Comparison of ENCODE assay signal across 8 mouse cellular contexts in genomic region chr1:152904469-152904868, GRCm38 (mm10). TPM values are rescaled to one million over a fixed set of nuclear protein-coding genes. Genes with fewer than 3 reads are reported as not detected.
DNase-seq lines count a peak whose midpoint lies in the region; ATAC-seq lines count a peak whose summit lies in the region.

No protein-coding gene starts in this region.

- intact Hi-C loops in left cerebral cortex, postnatal 10 days (cut with DNase I): loop anchor here (5.0 kb wide), 1 partner anchor 188 kb away; no protein-coding TSS in a partner anchor

- 0 out of 2 replicates have a peak, but pooled peaks cover 3% of the 10 kb centered on the region for H3K36me3 ChIP-seq in intestine, embryonic 14.5 days (ENCODE audit: control insufficient read depth, insufficient read depth, low read length)

- H3K9ac ChIP-seq in intestine, embryonic 14.5 days (ENCODE audit: low read length): no peak overlapping the region

- no peak overlapping the region for H3K27ac ChIP-seq in intestine, embryonic 14.5 days (ENCODE audit: low read depth)

- H3K4me3 ChIP-seq in intestine, embryonic 14.5 days (ENCODE audit: low read depth, low read length): peak overlapping the region; percentile 94

- peak; percentile 33 for ATAC-seq in intestine, embryonic 14.5 days (replicated peaks; ENCODE audit: low FRiP score, low TSS enrichment, low read depth)
- peak; percentile 72 for ATAC-seq in megakaryocyte progenitor cell, adult 5-6 weeks (replicated peaks; ENCODE audit: poor library complexity)

- no peaks in the 10 kb centered on the region for H3K9me3 ChIP-seq in intestine, embryonic 14.5 days (ENCODE audit: control insufficient read depth, low read length)

- peak overlapping the region; percentile 98 for H3K4me2 ChIP-seq in intestine, embryonic 14.5 days (ENCODE audit: low read length)

- no peaks in the 10 kb centered on the region for H3K27me3 ChIP-seq in intestine, embryonic 14.5 days (replicated peaks; ENCODE audit: control insufficient read depth, insufficient read depth, low read length)

- DNase-seq in adrenal gland, adult 2 months: peak; percentile 88
- peak; percentile 89 for DNase-seq in embryo, embryonic 11 days
- peak; percentile 69 for DNase-seq in gastrocnemius, postnatal 25 days
- DNase-seq in intestine, embryonic 14.5 days (ENCODE audit: low spot score): peak; percentile 78
- DNase-seq in left cerebral cortex, postnatal 10 days (ENCODE audit: extremely low spot score in 1 of 2, low spot score in 2 of 2): peak; percentile 68 to 88
- DNase-seq in right cerebral cortex, postnatal 10 days (ENCODE audit: low spot score in 2 of 2): peak; percentile 90
- peak; percentile 81 for DNase-seq in urinary bladder, postnatal 14 days (ENCODE audit: low spot score)

- under 1% methylated on average over 14 of the region's 14 CpGs for WGBS in intestine, embryonic 14.5 days

- peaks cover 12% of the 10 kb centered on the region for H3K4me1 ChIP-seq in intestine, embryonic 14.5 days (replicated peaks; ENCODE audit: control insufficient read depth, insufficient read depth, low read length)

RNA-seq across cellular contexts. Expression of gene Smg7, which starts 2.0 kb away (rescaled TPM):
- total RNA-seq in adrenal gland, adult 2 months (2021): 10 to 100 TPM; 48.8 to 82.2 TPM
- 34.4 and 43.5 TPM in 2 replicates for polyA plus RNA-seq in adrenal gland, adult 2 months (2012; rRNA removed)
- total RNA-seq in gastrocnemius, postnatal 25 days (2021): 10 to 100 TPM; 30.3 to 31.5 TPM
- 32.9 and 34.8 TPM in 2 replicates for polyA plus RNA-seq in intestine, embryonic 14.5 days (2014; fragmentation: Nextera tagmentation; extraction: Ambion mirVana)
- 10 to 100 TPM; 77.0 to 81.3 TPM for total RNA-seq in left cerebral cortex, postnatal 10 days (2021)
- total RNA-seq in megakaryocyte progenitor cell, adult 5-6 weeks (2015): 93.7 and 94.2 TPM in 2 replicates
- total RNA-seq in megakaryocyte progenitor cell, adult 5-6 weeks (2017): 21.4 and 21.8 TPM in 2 replicates

RNA-seq across cellular contexts. Expression of gene Nmnat2, which starts 50.3 kb away (rescaled TPM):
- 1 to 10 TPM in 1 of 2 experiments, under 1 TPM in 1; 0.78 to 1.1 TPM for total RNA-seq in adrenal gland, adult 2 months (2021)
- polyA plus RNA-seq in adrenal gland, adult 2 months (2012; rRNA removed): 0.84 and 1.0 TPM in 2 replicates
- under 1 TPM; 0.38 to 0.72 TPM for total RNA-seq in gastrocnemius, postnatal 25 days (2021)
- polyA plus RNA-seq in intestine, embryonic 14.5 days (2014; fragmentation: Nextera tagmentation; extraction: Ambion mirVana): 2.0 and 3.5 TPM in 2 replicates
- total RNA-seq in left cerebral cortex, postnatal 10 days (2021): 100 to 1,000 TPM; 136 to 140 TPM
- total RNA-seq in megakaryocyte progenitor cell, adult 5-6 weeks (2015): 0.20 TPM in 1 of 2 replicates, not detected in the other
- 0.21 TPM in 1 of 2 replicates, not detected in the other for total RNA-seq in megakaryocyte progenitor cell, adult 5-6 weeks (2017)

Comparison
In these comparisons a context has a peak if more than half of its experiments do, and no peak if none do; other contexts are left out.
1. RNA of gene Nmnat2, which starts 50.3 kb away (total RNA-seq): 136 to 140 TPM in left cerebral cortex, postnatal 10 days; 0.78 to 1.1 TPM in adrenal gland, adult 2 months, 0.38 to 0.72 TPM in gastrocnemius, postnatal 25 days and 0.20 to 0.21 TPM in megakaryocyte progenitor cell, adult 5-6 weeks; every median in the first group is over 10 times any median in the second.
2. Peak in every context shown above with its lines, with median percentiles within 50 percentile points of each other: DNase-seq.